Mouse (Mus musculus): ENCODE data around the gene Vps53. TPM values are rescaled to one million over a fixed set of nuclear protein-coding genes. Genes with fewer than 3 reads are reported as not detected.

Vps53 gene
- 38.2 TPM for total RNA-seq (2023)

GRCm38 (mm10) chr11:76179495-76180145, at the start of gene Vps53, which contains the start of gene Fam57a:
TSS of gene Vps53 (minus strand) at chr11:76179647.
TSS of gene Fam57a (plus strand) at chr11:76179671.

GRCm38 (mm10) chr11:76217390-76217800, 37.9 kb upstream of the Vps53 start, which contains the start of the genes Dbil5 and Gemin4:
TSS of gene Dbil5 (plus strand) at chr11:76217608.
TSS of gene Gemin4 (minus strand) at chr11:76217664.

DNA sequence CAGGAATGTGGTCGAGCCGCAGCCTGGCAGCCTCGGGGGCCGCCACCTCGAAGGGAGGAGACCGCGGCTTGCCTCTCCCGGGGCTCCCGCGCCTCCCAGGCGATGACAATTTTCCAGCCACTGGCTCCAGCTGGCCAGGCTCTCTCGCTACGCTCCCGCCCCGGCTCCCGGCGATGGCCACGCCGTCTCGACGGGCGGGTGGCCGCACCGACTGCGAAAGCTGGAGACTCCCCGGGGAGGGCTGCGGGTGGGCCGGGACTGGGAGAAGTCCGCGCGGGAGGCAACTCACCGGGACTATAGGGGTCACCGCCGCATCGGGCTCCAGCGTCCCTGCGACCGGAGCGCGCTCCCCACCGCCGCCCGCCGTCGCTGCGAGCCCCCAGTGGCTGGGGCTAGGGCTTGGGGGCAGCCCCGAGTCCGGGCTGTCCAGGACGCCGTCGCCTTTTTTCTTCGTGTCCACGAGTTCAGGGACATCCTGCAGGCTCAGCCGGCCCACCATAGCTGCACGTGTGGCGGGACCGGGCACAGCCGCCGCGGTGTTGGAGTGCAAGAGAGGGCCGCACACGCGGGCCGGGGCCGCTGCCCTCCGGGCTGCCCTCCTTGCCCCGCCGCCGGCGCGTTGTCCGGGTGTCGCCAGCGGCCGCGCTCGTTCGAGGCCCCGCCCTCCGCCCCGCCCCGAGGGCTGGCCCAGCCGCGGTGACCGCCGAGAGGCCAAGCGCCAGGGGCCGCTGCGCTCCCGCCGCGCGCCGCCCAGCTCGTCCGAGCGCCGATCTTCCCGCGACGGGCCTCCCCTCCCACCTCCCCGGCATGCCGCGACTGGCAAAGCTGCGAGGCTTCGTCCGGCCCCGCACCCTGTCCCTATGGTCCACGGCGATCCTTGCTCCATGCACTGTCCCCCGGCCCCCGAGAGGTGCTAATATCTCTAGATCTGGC, 152.0 kb downstream of the Vps53 start, which contains the start of gene Rflnb:
Gene Rflnb (minus strand): TSS at position 644 of the 933 bp plus-strand sequence.

DNA sequence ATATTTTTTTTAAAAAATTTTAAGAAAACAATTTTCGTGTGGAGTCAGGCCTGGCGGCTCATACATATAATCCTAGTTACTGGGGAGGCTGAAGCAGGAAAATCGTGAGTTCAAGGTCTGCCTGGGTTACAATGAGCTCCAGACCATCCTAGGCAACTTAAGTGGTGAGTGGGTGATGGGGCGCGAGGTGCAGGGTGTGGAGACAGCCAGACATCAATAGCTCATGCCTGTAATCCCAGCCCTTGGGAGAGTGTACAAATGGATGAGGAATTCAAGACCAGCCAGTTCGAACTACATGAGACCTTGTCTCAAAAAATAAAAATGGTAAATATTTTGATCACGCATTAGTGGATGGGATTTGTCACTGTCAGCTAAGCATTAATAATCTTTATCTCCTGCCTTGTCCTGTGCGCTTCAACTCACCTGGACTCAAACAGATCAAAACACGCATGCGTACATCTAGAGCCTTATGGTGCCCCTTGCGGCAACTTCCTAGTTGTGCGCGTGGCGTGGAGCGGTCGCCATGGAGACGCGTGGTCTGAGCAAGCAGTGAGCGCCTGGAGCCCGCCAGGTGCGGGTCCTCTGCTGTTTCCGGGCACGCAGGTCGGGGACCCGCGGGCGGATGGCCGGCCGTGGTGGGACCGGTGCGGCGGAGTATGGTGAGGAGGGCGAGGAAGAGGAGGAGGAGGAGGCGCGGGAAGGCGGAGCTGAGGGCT, 179.8 kb downstream of the Vps53 start, which contains the start of gene 1700016K19Rik:
Gene 1700016K19Rik (plus strand): TSS at position 473 of the 716 bp plus-strand sequence.

Other genes with a start within 250 kb of the Vps53 start
- gene Rph3al, start 241.2 kb downstream of the Vps53 start, total RNA-seq (2023), result 14.9 TPM
- 0.77 TPM for gene 1700016K19Rik, start 179.7 kb downstream of the Vps53 start, total RNA-seq (2023)
- gene Rflnb, start 151.9 kb downstream of the Vps53 start, total RNA-seq (2023), result 58.3 TPM
- 3.0 TPM for gene Fam57a, start within 50 bp of the Vps53 start, total RNA-seq (2023)
- not detected for gene Dbil5, start 38.0 kb upstream of the Vps53 start, total RNA-seq (2023)
- 4.0 TPM for gene Gemin4, start 38.0 kb upstream of the Vps53 start, total RNA-seq (2023)
- gene Mrm3, start 64.1 kb upstream of the Vps53 start, total RNA-seq (2023), result 16.0 TPM
- 18.6 TPM for gene Glod4, start 64.1 kb upstream of the Vps53 start, total RNA-seq (2023)
- 6.4 TPM for gene Nxn, start 219.5 kb upstream of the Vps53 start, total RNA-seq (2023)
- gene Timm22, start 227.3 kb upstream of the Vps53 start, total RNA-seq (2023), result 13.6 TPM